Mouse (Mus musculus) limb, embryonic 12.5 days (tissue): ENCODE data around the gene Tcf7l1. TPM values are rescaled to one million over a fixed set of nuclear protein-coding genes. Genes with fewer than 3 reads are reported as not detected.
A peak's percentile ranks its signal among the peaks of the same experiment; 100 is the strongest.

Experiments used
- ATAC-seq: fragments of 200-750 bp; cut with Nextera tagmentation; 2 replicates; pipeline ENCODE4 v1.8.0; 2017; ENCODE audit warnings: low read depth, moderate TSS enrichment; ENCODE audit not compliant: insufficient number of reproducible peaks, insufficient read depth, low FRiP score, low TSS enrichment
- H3K27ac ChIP-seq: fragments of 300-500 bp; sonication (generic); 2 replicates; pipeline ENCODE4 v1.5.1; 2016; ENCODE audit warnings: mild to moderate bottlenecking, moderate library complexity
- H3K27me3 ChIP-seq: fragments of 300-500 bp; sonication (generic); 2 replicates; pipeline ENCODE4 v1.6.1; 2016; ENCODE audit warnings: mild to moderate bottlenecking, moderate library complexity
- H3K36me3 ChIP-seq: fragments of 300-500 bp; sonication (generic); 2 replicates; pipeline ENCODE4 v1.6.1; 2016; ENCODE audit warnings: mild to moderate bottlenecking, moderate library complexity
- H3K4me1 ChIP-seq: fragments of 300-500 bp; sonication (generic); replicated peaks from 2 replicates; pipeline ENCODE4 v1.6.1; 2016
- H3K4me2 ChIP-seq: fragments of 300-500 bp; sonication (generic); 2 replicates; pipeline ENCODE4 v1.6.1; 2016; ENCODE audit warnings: mild to moderate bottlenecking, moderate library complexity
- H3K4me3 ChIP-seq: fragments of 300-500 bp; sonication (generic); replicated peaks from 2 replicates; pipeline ENCODE4 v1.5.1; 2016; ENCODE audit warnings: mild to moderate bottlenecking
- H3K9ac ChIP-seq: fragments of 300-500 bp; sonication (generic); replicated peaks from 2 replicates; pipeline ENCODE4 v1.6.1; 2016; ENCODE audit warnings: mild to moderate bottlenecking, moderate library complexity
- H3K9me3 ChIP-seq: fragments of 300-500 bp; sonication (generic); 2 replicates; pipeline ENCODE4 v1.6.1; 2016; ENCODE audit warnings: mild to moderate bottlenecking, moderate library complexity
- WGBS: fragments of 180-500 bp; shearing (Covaris S2); methylation state at CpG from one replicate; pipeline ENCODE4 v1.1.7; 2016; 5-methylcytosine and 5-hydroxymethylcytosine counted together
- polyA plus RNA-seq: library from polyadenylated mRNA; unstranded; fragments of >200 nt; fragmentation: Nextera tagmentation; extraction: Ambion mirVana; gene quantifications from 2 replicates; pipeline ENCODE4 v1.2.1, GENCODE M21; 2016

The Tcf7l1 gene
- polyA plus RNA-seq, 1 experiment from 2014 or later, result 49.3 TPM

DNA sequence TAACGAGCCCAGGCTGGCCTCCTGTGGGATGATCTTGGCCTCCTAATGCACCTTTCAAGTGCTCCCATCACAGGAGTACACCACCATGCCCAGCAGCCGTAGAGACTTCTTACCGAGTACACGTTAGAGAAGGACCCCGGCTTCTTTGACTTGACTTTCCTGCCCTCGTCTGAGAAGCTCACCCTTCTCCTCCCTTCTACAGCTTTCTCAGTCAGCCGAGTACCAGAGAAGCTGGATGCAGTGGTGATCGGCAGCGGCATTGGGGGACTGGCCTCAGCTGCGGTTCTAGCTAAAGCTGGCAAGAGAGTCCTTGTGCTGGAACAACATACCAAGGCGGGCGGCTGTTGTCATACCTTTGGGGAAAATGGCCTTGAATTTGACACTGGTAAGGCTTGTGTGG is 188.3 kb downstream of the Tcf7l1 start:
- WGBS, result 86% methylated on average over 12 of the region's 12 CpGs
- H3K4me1 ChIP-seq, result peaks cover 17% of the 10 kb centered on the region
- no peaks in the 10 kb centered on the region for H3K27me3 ChIP-seq
- no peak overlapping the region for H3K9ac ChIP-seq
- H3K9me3 ChIP-seq, result no peaks in the 10 kb centered on the region
- no peak overlapping the region for H3K4me3 ChIP-seq
- H3K4me2 ChIP-seq, result no peak overlapping the region
- ATAC-seq, result no peak
- peaks cover 26% of the 10 kb centered on the region for H3K36me3 ChIP-seq
- no peak overlapping the region for H3K27ac ChIP-seq

- H3K27me3 ChIP-seq, result no peaks in the 10 kb centered on the region
- no peaks in the 10 kb centered on the region for H3K9me3 ChIP-seq
- no peak for ATAC-seq
- H3K36me3 ChIP-seq, result peaks cover 21% of the 10 kb centered on the region
- no peak overlapping the region for H3K9ac ChIP-seq
- H3K27ac ChIP-seq, result no peak overlapping the region
- H3K4me2 ChIP-seq, result no peak overlapping the region
- WGBS, result 75% methylated on average over 6 of the region's 6 CpGs
- H3K4me1 ChIP-seq, result peaks cover 17% of the 10 kb centered on the region
- no peak overlapping the region for H3K4me3 ChIP-seq
Measured at GRCm38 (mm10) chr6:72600216-72600615, 188.8 kb downstream of the Tcf7l1 start.

DNA sequence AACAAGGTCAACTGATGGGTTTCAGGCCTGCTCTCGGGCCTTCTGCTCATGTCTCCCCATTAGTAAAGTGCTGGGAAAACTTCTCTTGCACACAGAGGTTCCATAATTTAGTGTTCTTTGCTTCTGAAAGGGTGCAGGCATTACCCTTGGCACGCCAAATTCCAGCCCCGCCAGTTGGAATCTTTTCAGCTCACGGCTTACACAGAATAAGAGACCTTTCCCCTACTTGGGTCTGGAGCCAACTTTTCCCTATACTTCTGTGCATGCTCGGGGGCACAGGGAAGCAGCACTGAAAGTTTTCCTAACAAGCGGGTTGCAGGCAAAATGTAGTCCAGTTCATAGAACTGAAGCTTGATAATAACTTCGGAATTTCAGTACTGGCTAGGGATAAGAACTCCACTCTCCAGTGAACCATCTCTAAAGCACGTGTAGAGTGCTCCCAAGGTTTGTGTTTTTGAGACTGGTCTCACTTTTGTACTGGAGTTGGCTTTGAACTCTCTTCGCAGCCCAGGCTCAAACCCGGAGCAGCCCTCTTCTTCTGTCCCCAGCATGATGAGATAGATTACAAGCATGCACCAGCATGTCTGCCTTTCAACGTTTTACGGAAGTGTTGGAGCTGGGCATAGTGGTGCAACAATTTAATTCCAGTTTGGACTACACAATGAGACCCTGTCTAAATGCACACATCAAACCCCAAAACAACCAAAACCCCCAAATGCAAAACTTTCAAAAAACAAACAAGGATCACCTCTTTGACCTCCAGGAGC is 190.1 kb downstream of the Tcf7l1 start:
- H3K27ac ChIP-seq, result peak overlapping the region; percentile 79
- 44% methylated on average over 12 of the region's 12 CpGs for WGBS
- ATAC-seq, result 0 out of 2 replicates have a peak, but pooled peaks have one; percentile 12

DNA sequence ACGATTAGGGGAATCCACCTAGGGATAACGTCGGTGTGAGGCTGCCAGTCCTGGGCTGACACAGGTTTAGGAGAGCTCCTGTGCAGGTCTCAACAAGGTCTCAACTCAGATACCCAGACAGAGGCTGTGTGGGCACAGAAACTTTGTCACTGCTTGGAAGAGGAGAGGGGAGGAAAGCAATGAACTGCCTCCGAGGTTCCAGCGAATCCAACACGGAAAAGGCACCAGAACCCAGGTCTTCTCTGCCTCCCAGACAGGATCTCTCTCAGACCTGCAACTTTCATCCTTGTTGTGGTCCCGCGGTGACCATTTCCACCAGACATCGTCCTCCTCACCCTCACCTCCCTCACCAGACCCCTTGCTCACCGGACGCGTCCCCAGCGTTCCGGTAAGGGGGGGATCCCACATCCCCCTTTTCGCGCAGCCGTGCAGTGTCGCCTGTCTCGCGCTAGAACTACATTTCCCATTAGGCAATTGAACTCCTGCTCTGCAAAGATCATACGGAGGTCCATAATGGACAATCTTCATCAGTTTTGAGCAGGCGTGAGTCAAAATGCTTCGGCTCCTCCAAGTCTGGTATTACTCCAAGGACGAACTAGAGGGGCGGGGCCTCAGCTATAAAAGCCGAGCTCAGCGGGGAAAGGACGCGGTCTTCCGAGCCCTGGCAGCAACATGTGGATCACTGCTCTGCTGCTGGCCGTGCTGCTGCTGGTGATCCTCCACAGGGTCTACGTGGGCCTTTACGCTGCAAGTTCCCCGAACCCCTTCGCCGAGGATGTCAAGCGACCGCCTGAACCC is 190.9 kb downstream of the Tcf7l1 start, which contains the start of the genes Elmod3 and Retsat:
Gene Elmod3, minus strand, starts transcription at position 458 of the 798 bp plus-strand sequence.
Gene Retsat, plus strand, starts transcription at position 520 of the 798 bp plus-strand sequence.
- Histone ChIP-seq H3K9me3 (no peaks in the 10 kb centered on the region), H3K9ac (peak within 1 kb of the TSS; percentile 72), H3K4me3 (peak within 1 kb of the TSS; percentile 63), H3K27me3 (no peaks in the 10 kb centered on the region), H3K4me1 (peaks cover 17% of the 10 kb centered on the region), H3K36me3 (0 out of 2 replicates have a peak, but pooled peaks cover under 1% of the 10 kb centered on the region), H3K27ac (peak within 1 kb of the TSS; percentile 79), H3K4me2 (peak within 1 kb of the TSS; percentile 71)
- peak; percentile 90 for ATAC-seq
- WGBS, result 1% methylated on average over 38 of the region's 38 CpGs

More for the DNA sequence above, 190.1 kb downstream of the Tcf7l1 start:
- H3K9me3 ChIP-seq, result no peaks in the 10 kb centered on the region
- H3K36me3 ChIP-seq, result peaks cover 8% of the 10 kb centered on the region
- peak overlapping the region; percentile 63 for H3K4me3 ChIP-seq
- peaks cover 17% of the 10 kb centered on the region for H3K4me1 ChIP-seq
- no peaks in the 10 kb centered on the region for H3K27me3 ChIP-seq
- H3K4me2 ChIP-seq, result peak overlapping the region; percentile 71
- H3K9ac ChIP-seq, result peak overlapping the region; percentile 72

GRCm38 (mm10) chr6:72597083-72597874 is 191.8 kb downstream of the Tcf7l1 start:
- Histone ChIP-seq H3K9ac (peak overlapping the region; percentile 61), H3K9me3 (no peaks in the 10 kb centered on the region), H3K4me2 (peak overlapping the region; percentile 71), H3K36me3 (no peaks in the 10 kb centered on the region), H3K27ac (no peak overlapping the region), H3K4me1 (peaks cover 17% of the 10 kb centered on the region), H3K4me3 (peak overlapping the region; percentile 63), H3K27me3 (no peaks in the 10 kb centered on the region)
- no peak for ATAC-seq
- 44% methylated on average over 13 of the region's 13 CpGs for WGBS

DNA sequence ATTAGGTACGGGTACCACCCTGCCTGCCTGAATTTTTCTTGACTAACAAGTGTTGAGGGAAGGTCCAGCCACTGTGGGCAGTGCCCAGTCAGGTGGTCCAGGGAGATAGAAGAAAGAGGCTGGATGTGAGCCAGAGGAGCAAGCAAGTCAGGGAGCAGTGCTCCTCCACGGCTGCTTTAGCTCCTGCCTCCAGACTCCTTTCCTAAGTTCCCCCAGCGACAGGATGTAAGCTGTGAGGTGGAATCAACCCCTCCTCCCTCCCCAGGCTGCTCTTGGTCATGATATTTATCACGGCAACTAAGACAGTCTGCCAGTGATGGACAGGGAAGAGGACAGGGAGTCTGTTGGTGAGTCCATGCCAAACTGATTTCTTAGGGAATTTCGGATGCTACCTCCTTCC is 195.1 kb downstream of the Tcf7l1 start:
- Histone ChIP-seq H3K27me3 (no peaks in the 10 kb centered on the region), H3K4me2 (no peak overlapping the region), H3K36me3 (no peaks in the 10 kb centered on the region), H3K9ac (no peak overlapping the region), H3K9me3 (no peaks in the 10 kb centered on the region), H3K27ac (no peak overlapping the region), H3K4me3 (no peak overlapping the region), H3K4me1 (peaks cover 13% of the 10 kb centered on the region)
- 69% methylated on average over 5 of the region's 5 CpGs for WGBS
- no peak for ATAC-seq

- no peaks in the 10 kb centered on the region for H3K9me3 ChIP-seq
- ATAC-seq, result no peak
- H3K4me3 ChIP-seq, result no peak overlapping the region
- H3K27ac ChIP-seq, result no peak overlapping the region
- WGBS, result 81% methylated on average over 6 of the region's 6 CpGs
- no peaks in the 10 kb centered on the region for H3K36me3 ChIP-seq
- no peak overlapping the region for H3K9ac ChIP-seq
- peaks cover 10% of the 10 kb centered on the region for H3K4me1 ChIP-seq
- no peak overlapping the region for H3K4me2 ChIP-seq
- H3K27me3 ChIP-seq, result no peaks in the 10 kb centered on the region
Measured at GRCm38 (mm10) chr6:72593011-72593803, 195.8 kb downstream of the Tcf7l1 start.

- Histone ChIP-seq H3K9ac (no peak overlapping the region), H3K4me2 (no peak overlapping the region), H3K9me3 (no peaks in the 10 kb centered on the region), H3K27ac (no peak overlapping the region), H3K27me3 (no peaks in the 10 kb centered on the region), H3K4me3 (no peak overlapping the region), H3K4me1 (no peaks in the 10 kb centered on the region), H3K36me3 (peaks cover 15% of the 10 kb centered on the region)
- no peak for ATAC-seq
Measured at GRCm38 (mm10) chr6:72590111-72590510, 198.9 kb downstream of the Tcf7l1 start.

GRCm38 (mm10) chr6:72588307-72588706 is 200.7 kb downstream of the Tcf7l1 start:
- no peak for ATAC-seq
- H3K4me1 ChIP-seq, result no peaks in the 10 kb centered on the region
- no peak overlapping the region for H3K9ac ChIP-seq
- H3K4me2 ChIP-seq, result no peak overlapping the region
- H3K9me3 ChIP-seq, result no peaks in the 10 kb centered on the region
- no peaks in the 10 kb centered on the region for H3K27me3 ChIP-seq
- H3K36me3 ChIP-seq, result peaks cover 24% of the 10 kb centered on the region
- no peak overlapping the region for H3K4me3 ChIP-seq
- no peak overlapping the region for H3K27ac ChIP-seq

GRCm38 (mm10) chr6:72586701-72587100 is 202.4 kb downstream of the Tcf7l1 start:
- 82% methylated on average over 3 of the region's 3 CpGs for WGBS
- Histone ChIP-seq H3K4me3 (no peak overlapping the region), H3K9ac (no peak overlapping the region), H3K9me3 (no peaks in the 10 kb centered on the region), H3K27me3 (no peaks in the 10 kb centered on the region), H3K4me2 (no peak overlapping the region), H3K4me1 (no peaks in the 10 kb centered on the region), H3K36me3 (peaks cover 24% of the 10 kb centered on the region), H3K27ac (no peak overlapping the region)
- ATAC-seq, result no peak
